Mouse (Mus musculus) kidney, adult 18-20 months (tissue): ENCODE measurements around the gene 1300017J02Rik.
"Not testable (repeated sequence)": the region's sequence is repeated elsewhere in the genome, so short reads cannot be mapped to it uniquely, and the experiment has no call there.

Source experiments
- DNase-seq: peaks from one replicate; pipeline ENCODE4 v3.0.0; 2021

The 1300017J02Rik gene

GRCm38 (mm10) chr9:103304927-103305326 lies at the start of gene 1300017J02Rik, which contains the start of gene Topbp1:
1300017J02Rik (minus strand) TSS chr9:103305082.
Topbp1 (plus strand) TSS chr9:103305215.
- DNase-seq: peak; percentile 92

DNA sequence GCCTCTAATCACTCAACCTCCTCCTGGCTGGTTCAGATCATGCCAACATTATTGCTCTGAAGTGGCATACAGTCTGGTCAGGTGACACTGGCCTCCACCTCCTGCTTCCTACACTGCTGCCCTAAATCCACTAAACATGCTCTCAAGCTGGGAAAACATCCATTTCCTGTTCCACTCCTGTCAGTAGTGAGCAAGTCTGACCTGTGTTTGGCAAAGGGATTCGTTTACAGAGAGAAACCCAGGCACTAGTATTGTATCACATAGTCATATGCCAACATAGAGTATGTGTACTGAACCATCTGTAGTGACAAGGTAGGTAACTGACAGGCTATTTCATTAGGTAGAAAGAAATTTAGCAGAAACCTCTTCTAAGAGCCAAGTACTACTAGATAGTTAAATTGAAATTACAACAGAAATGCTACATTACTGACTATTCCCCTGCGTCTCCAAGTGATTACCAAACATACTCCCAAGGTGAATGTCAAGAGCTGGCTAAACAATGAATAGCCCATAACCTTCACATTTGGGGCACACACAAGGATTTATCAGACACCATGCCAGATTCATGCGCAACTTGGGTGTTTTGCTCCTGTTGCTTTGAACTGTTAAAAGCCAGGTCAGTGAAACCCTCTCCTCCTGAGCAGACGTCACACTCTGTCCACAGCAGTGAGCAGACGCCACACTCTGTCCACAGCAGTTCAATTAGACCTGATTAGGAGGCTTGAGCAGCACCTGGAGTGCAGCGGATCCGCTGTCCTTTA lies 48.8 kb upstream of the 1300017J02Rik start:
- DNase-seq: not testable (repeated sequence)

DNA sequence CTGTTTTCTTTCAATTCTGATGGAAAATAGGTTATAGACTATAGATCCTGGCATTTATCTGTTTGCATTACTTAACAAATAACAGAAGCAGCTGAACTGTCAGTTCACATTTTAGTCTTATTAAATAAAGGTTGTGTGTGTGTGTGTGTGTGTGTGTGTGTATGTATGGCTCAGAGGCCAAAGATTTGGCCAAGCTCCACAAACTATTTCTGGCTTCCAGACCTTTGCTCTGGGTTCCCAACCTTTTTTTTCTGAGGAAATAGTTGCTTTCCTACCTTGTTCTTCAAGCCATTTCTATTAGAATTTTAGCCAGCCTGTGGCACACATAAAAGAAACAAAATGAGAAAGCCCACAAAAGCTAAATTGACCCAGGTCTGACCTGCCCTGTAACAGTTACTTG lies 43.9 kb upstream of the 1300017J02Rik start:
- DNase-seq: no peak

DNA sequence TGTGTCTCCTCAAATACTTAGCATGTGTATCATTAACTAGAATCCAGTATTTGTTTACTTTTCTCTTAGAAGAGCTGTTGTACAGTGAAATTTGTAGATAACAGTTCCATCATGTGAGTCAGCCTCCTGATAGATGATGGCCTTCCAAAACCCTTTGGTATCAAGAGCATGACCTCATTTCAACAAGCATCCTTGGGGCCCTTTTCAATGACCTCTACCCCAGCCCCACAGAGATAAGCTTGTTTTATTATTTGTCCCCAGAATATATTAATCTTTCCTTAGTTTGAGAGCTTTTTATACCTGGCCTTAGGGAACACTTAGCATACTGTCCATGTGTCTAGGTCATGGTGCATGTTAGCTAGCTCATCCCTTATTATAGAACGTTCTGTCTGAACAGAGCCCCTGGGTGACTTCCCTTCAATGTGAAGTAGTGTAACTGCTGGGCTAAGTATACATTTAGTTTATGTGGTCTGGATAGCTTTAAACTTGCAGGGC lies 43.2 kb upstream of the 1300017J02Rik start:
- DNase-seq: no peak

DNA sequence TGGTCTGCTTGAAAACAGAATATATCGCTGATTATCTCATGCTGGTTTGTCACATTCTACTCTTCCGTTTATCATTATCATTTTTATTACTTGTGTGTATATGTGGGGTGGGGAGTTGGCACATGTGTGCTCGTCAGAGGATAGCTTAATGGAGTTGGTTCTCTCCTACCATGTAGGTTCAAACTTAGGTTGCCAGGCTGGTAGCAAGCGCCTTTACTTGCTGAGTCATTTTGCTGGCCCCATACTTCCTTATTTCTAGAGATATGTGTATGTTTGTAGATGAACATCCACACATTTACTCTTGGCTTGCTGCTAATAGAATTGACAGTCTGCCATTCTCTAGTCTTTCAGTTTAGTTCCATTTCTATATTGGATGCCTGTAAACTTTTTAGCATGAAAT lies 42.2 kb upstream of the 1300017J02Rik start:
- DNase-seq: no peak

DNA sequence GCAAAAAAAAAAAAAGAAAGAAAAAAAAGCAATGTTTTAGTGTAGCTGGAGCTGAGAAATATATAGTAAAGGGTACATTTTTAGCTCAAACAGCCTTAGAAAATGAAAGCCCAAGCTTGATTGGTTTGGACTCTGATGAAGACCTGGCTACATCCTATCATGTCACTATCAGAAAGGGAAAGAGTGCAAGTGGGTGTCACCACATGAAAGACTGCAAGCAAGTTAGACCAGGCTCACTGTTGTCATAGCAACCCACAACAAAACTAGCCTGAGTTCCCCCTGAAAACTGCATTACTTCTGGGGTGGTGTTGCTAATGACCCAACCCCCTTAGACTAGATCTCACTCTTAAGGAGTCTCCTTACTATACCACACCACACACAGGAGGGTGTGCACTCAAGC lies 32.0 kb upstream of the 1300017J02Rik start:
- no peak for DNase-seq

GRCm38 (mm10) chr9:103332663-103333062 lies 27.8 kb upstream of the 1300017J02Rik start:
- DNase-seq: no peak

DNA sequence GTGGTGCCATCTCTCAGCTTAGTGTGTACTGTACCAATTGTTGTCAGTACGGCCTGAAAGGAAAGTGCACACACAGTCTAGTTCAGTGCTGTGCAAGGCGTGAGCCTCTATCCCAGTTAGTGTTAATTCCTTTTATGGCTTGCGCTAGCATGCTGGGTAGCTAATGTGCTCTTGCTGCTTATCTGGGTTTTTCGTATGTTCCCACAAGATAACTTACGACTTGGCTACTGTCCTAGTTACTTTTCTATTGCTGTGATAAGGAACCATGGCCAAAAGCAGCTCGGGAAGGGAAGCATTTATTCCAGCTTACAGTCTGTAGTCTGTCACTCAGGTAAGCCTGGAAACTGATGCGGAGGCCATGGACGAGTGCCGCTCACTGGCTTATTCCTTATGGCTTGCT lies 21.6 kb upstream of the 1300017J02Rik start:
- DNase-seq: no peak

GRCm38 (mm10) chr9:103324678-103325077 lies 19.8 kb upstream of the 1300017J02Rik start:
- no peak for DNase-seq

GRCm38 (mm10) chr9:103309832-103310231 lies 5.0 kb upstream of the 1300017J02Rik start:
- DNase-seq: no peak

- no peak for DNase-seq
Observed at GRCm38 (mm10) chr9:103305332-103306041, 605 bp upstream of the 1300017J02Rik start.

DNA sequence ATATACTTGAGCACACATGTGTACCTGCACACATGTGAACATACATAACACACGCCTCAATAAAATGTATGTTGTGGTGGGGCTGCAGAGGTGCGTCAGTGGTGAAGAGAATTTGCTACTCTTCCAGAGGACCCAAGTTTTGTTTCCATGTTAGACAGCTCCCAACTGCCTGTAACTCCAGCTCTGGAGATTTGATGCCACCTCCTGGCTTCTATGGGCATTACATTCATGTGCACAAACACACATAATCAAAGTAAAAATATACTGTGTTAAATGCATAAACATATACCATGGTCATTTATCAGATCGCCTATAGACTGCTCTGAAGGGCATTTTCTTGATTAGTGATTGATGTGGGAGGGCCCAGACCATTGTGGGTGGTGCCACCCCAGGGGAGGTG lies 2.2 kb downstream of the 1300017J02Rik start:
- peak; percentile 64 for DNase-seq

- no peak for DNase-seq
Observed at GRCm38 (mm10) chr9:103302239-103302638, 2.6 kb downstream of the 1300017J02Rik start.

DNA sequence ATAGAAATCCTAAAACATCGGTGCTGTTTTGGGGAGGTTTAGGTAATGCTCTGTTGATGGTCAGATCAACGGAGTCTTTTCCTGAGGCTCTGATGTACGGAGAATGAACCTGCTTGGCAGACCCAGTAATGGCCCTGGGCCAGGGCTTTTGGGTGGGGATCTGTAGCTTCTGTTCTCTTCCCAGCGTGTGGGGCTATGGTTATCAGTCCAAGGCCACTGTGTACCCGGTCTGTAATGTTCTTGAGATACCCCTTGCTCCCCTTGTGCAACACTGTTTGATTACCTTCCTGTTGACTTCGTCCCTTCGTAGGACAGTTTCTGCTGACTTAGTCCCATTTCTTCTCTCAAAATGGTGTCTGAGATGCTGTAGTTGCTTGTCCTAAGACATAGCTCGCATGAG lies 3.8 kb downstream of the 1300017J02Rik start:
- no peak for DNase-seq

- no peak for DNase-seq
Observed at GRCm38 (mm10) chr9:103294507-103294906, 10.4 kb downstream of the 1300017J02Rik start.

DNA sequence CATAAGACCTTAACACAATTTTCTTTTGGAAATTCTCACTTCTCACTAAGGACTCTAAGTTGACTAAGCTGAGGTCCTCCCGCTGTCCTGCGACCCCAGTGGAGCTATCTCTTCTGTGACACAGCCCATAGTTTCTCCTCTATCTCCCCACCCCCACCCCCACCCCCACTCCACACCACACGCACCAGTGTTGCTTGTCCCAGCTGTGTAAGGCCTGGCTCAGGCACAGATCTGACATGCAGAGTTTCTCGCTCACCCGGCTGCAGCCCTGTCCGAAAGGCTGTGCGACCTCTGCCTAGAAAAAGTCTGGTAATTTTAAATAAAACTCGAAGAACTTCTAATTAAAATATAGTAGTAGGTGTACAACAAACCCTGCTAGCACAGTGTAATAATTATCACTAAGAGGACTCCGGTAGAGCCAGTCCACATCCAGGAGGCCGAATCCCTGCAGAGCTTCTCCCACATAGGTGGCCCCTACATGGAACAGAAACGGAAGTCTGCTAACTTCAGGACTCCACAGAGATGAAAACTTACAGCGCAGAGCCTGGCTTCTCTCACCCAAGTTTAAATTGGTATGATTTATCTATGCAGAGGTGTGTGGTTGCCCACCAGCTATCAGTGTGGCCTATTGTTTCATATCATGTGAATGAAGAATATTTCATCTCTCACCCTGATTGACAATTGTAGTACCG lies 16.2 kb downstream of the 1300017J02Rik start:
- no peak for DNase-seq

- no peak for DNase-seq
Observed at GRCm38 (mm10) chr9:103287840-103288488, 16.9 kb downstream of the 1300017J02Rik start.

DNA sequence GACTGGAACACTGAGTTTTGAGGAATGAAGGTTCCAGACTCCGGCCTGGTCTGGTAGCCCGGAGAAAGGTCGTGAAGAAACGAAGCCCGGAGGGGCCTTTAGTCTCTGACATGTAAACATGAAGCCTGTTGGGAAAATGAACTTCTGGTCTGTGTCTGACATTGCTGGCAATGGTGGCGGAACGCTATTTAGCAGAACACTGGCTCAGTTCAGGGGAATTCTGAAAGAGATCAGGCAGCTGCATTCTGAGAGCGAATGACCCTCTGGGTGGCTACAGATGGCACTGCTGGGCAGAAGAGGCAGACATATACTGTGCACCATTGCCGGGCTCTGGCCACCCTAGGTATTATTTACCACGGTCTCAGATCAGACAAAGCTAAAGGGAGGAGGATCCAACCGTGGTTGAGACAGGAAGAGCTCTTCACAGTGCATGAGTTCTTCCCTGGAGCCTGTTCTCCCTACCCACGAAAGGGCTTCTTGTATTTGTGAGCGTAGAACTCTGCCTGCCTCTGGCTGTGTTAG lies 17.9 kb downstream of the 1300017J02Rik start:
- DNase-seq: no peak

DNA sequence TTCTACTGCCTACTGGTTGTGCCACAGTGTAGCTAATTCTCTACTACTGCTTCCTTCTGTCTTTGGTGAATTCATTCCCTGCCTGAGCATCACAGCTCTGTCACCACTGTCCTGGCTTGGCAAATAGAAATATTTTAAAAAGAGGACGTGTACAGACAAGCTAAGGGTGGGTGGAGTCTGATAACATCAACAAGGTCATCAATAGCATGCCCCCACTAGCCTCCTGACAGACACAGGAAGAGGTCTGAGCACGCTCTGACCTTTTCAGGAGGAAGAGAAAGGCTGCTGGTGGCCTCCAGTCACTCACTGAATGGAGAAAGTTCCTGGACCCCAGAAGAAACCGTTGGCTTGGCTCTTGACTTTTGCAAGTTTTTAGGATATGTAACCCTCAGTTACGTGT lies 18.5 kb downstream of the 1300017J02Rik start:
- DNase-seq: no peak

- no peak for DNase-seq
Observed at GRCm38 (mm10) chr9:103276876-103277275, 28.0 kb downstream of the 1300017J02Rik start.

GRCm38 (mm10) chr9:103275676-103276075 lies 29.2 kb downstream of the 1300017J02Rik start:
- DNase-seq: no peak

- DNase-seq: no peak
Observed at GRCm38 (mm10) chr9:103274819-103275218, 30.1 kb downstream of the 1300017J02Rik start.

DNA sequence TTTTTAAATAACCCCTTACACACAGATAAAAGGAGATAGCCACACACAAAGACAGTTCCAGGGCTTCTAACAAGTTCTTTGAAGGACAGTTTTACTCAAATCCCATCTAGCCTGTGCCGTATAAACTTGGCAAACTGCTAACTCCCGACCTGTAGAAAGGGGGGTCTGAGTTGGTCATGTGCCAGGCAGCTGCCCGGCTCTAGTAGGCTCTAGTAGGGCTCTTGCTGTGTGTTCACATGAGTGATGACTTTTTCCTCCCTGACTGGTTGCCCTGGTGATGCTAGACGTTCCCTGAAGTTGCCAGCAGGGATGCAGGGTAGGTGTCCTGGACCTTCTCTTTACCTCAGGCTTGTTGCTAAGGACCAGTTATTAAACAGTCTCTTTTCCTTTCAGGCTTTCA lies 33.8 kb downstream of the 1300017J02Rik start:
- no peak for DNase-seq
